Mouse (Mus musculus) skeletal muscle tissue, adult 2 months (tissue): Measurements from ENCODE around the gene Amd1.
"Not testable (repeated sequence)": the region's sequence is repeated elsewhere in the genome, so short reads cannot be mapped to it uniquely, and the experiment has no call there.

ENCODE experiments used
- DNase-seq: peaks from one replicate; pipeline ENCODE4 v3.0.0-alpha.2; 2012; ENCODE audit warnings: low read depth, low spot score

Gene Amd1

GRCm38 (mm10) chr10:40301181-40302075 is 558 bp downstream of the Amd1 start:
- not testable (repeated sequence) for DNase-seq

GRCm38 (mm10) chr10:40300648-40301171 is 1.3 kb downstream of the Amd1 start:
- peak; percentile 84 for DNase-seq

- no peak for DNase-seq
Measured at GRCm38 (mm10) chr10:40292640-40293039, 9.3 kb downstream of the Amd1 start.

GRCm38 (mm10) chr10:40286767-40287166 is 15.2 kb downstream of the Amd1 start:
- no peak for DNase-seq

- no peak for DNase-seq
Measured at GRCm38 (mm10) chr10:40285571-40285970, 16.4 kb downstream of the Amd1 start.

- DNase-seq: no peak
Measured at GRCm38 (mm10) chr10:40284997-40285396, 17.0 kb downstream of the Amd1 start.

- no peak for DNase-seq
Measured at GRCm38 (mm10) chr10:40284179-40284831, 17.7 kb downstream of the Amd1 start.

- DNase-seq: no peak
Measured at GRCm38 (mm10) chr10:40283636-40284035, 18.4 kb downstream of the Amd1 start.

GRCm38 (mm10) chr10:40281565-40281964 is 20.4 kb downstream of the Amd1 start:
- DNase-seq: no peak

- DNase-seq: no peak
Measured at GRCm38 (mm10) chr10:40278317-40278716, 23.7 kb downstream of the Amd1 start.

GRCm38 (mm10) chr10:40275991-40276390 is 26.0 kb downstream of the Amd1 start:
- DNase-seq: no peak

- DNase-seq: no peak
Measured at GRCm38 (mm10) chr10:40273938-40274337, 28.0 kb downstream of the Amd1 start.

GRCm38 (mm10) chr10:40271216-40271615 is 30.8 kb downstream of the Amd1 start:
- DNase-seq: no peak

GRCm38 (mm10) chr10:40264920-40265319 is 37.1 kb downstream of the Amd1 start:
- DNase-seq: no peak

GRCm38 (mm10) chr10:40263691-40264090 is 38.3 kb downstream of the Amd1 start:
- DNase-seq: no peak

- no peak for DNase-seq
Measured at GRCm38 (mm10) chr10:40262200-40262599, 39.8 kb downstream of the Amd1 start.

GRCm38 (mm10) chr10:40260305-40260704 is 41.7 kb downstream of the Amd1 start:
- DNase-seq: no peak

- DNase-seq: no peak
Measured at GRCm38 (mm10) chr10:40259542-40259941, 42.4 kb downstream of the Amd1 start.

- peak; percentile 67 for DNase-seq
Measured at GRCm38 (mm10) chr10:40258976-40259375, 43.0 kb downstream of the Amd1 start.

GRCm38 (mm10) chr10:40258401-40258966 is 43.5 kb downstream of the Amd1 start:
- peak; percentile 88 for DNase-seq

GRCm38 (mm10) chr10:40257414-40258255 is 44.4 kb downstream of the Amd1 start, which contains the start of gene Gtf3c6:
Gtf3c6 (minus strand) TSS chr10:40258108.
- DNase-seq: peak; percentile 87
